Mouse (Mus musculus) cerebellum, adult 18-20 months (tissue): ENCODE results near the gene Col6a5.
"Not testable (repeated sequence)": the region's sequence is repeated elsewhere in the genome, so short reads cannot be mapped to it uniquely, and the experiment has no call there.

Experiments
- DNase-seq, 2 experiments: peaks; one replicate each; pipeline ENCODE4 v3.0.0; 2021

Col6a5 gene

DNA sequence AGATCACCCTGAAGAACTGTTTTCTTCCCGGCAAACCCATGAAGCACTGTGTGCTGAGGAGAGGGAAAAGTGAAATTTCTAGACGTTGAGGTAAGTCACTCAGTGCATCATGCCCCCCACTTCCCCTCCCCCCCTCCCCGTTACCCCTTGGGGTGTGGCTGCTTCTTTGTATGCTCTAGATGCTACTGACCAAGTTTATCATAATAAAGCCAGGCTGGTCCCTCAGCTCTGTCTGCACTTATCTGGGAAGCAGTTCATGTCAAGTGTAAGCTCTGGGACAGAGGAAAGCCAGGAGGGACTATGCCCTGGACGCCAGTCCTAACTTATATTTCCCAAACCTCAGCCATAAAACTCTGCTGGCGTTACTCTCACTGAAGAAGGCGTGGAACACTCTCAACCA is 53.0 kb downstream of the Col6a5 start:
- DNase-seq = no peak

DNA sequence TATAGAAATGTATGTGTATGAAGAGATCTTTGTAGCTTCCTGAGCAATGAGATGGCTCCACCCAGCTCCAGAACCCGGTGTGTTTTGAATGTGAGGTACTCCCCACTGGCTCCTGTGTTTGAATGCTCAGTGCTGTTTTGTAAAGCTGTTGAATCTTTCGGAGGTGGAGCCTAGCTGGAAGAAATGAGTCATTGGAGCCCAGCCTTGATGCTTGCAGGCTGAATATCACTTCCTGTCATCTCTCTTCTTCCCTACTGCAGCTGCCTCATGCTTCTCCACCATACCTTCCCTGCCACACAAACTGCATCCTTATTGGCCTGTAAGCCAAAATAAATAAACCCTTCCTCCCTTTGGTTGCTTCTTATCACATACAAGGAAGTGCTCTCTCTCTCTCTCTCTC is 72.9 kb downstream of the Col6a5 start:
- no peak for DNase-seq

DNA sequence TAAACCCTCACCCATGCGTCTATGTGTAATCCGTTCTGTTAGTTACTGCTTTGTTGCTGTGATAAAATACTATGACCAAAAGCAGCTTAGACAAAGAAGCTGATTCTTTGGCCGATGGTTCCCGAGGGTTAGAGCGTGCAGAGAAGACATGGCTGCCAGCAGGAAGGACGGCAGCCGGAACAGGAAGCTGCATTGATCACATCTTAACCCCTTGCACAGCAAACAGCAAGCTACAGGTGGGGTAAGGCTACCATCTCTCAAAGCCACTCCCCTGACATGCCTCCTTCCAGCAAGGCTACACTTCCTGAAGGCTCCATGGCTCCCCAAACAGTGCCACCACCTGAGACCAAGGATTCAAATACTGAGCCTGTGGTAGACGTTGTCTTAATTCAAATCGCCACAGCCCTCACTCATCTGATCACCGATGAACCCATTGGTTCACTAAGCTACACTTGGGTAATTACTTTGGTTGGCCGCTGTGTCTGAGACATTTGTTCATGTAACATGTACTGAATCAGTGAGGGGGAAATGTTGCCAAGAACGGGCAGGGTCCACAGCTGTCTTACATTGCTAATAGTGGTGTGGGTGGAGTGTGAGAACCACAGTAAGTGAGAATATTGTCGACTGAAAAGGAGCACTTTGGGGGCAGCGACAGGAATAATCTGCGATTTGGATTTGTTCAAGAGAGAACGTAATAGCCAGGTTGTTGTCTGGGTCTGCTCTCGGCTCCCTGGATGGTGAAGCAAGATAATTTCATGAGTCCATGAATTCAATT is 75.6 kb downstream of the Col6a5 start:
- no peak for DNase-seq

DNA sequence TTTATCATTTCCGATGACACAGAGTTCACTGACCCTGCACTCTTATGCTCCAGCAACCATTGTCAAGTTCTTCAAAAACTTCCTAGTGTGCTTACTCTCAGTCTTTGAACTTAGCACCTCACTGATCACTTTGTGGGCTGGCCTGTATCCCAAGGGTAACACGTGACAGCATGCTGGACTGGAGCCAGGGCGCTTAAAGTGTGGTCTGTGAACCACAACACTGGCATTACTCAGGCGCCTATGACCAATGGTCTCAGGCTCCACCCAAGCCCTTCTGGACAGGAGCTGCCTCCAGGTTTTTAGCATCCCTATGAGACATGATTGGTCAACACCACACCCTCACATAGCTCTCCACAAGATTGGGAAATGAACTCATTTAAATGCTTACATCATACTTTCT is 79.7 kb downstream of the Col6a5 start:
- DNase-seq = no peak

DNA sequence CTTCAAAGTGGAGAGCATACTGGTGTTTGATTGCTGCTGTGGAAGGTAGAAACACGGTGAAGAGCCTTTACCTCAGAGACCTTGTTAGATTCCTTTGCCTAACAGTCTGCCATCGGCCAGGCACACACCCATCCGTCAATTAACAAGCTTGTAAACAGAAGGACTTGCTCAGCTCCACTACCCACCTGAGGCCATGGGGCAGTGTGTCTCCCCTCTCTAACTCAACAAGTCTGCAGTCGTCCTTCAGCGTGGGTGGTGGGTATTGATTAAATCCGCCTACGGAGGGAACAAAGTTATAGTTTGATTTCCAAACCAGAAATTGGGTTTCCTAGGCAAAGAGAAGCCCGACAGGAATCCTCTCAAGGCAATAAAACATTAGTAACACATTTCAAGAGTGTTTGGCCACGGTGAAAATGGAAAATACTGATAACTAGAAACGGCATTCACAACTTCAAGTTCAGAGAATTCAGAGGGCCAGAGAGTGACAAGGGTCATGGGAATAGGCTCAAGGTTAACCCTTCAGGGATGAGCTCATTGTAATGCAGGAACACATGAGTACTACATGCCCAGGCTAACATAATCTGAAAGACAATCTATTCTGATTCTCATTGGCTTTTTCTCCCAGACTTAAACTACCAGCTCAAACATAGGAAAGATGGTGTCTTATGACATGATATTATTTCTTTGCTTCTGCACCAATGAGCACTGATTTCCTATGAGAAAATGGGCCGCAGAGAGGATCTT is 81.9 kb downstream of the Col6a5 start:
- DNase-seq = no peak

DNA sequence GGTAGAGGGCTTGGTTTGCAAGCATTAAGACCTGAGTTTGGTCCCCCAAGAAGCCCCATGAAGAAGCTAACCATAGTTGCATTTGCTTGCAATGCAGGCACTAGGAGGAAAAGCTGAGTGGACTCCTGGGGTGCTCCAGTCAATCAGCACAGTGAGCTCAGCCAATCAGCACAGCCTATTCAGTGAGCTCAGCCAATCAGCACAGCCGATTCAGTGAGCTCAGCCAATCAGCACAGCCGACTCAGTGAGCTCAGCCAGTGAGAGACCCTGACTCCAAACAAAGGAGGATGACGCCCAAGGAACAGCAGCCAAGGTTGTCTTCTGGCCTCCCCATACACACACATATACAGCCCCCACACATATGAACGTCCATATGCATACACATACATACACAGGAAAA is 84.3 kb downstream of the Col6a5 start:
- no peak for DNase-seq

DNA sequence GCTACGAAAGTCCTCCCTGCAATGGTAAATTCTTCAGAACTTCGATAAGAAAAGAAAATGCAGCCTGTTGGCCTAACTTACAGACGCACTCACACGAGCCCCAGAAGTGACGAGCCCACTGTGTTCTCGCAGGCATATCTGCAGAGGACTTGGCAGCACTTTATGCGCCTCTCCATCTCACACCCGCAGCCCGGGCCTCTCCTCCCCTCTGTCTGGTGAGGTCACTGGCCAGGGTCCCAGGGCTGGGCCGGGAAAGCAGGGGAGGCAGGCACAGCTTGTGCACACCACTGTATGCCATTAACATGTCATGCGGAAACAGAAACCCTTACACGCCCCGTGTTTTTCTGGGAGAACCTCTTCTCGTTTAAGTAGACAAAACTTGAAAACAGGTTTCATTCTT is 88.8 kb downstream of the Col6a5 start:
- DNase-seq = no peak

DNA sequence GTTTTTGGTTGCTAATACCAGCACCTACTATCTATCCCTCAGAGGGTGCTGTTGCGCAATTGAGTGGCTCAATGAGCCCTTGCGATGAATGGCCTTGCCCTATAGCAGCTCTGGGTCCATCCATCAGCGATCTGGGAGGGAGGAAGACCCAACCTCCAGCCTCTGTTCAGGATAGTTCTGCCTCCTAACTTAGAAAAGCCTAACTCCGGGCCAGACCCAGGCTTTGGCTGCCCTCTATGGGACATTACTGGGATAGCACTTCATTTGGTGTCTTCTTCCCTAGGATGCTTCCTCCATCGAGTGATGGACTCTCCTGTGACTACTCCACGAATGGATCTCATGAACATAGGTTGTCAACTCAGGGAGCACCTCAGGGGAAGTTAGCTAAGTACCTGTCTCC is 102.7 kb downstream of the Col6a5 start:
- peak; percentile 45 to 56 for DNase-seq

DNA sequence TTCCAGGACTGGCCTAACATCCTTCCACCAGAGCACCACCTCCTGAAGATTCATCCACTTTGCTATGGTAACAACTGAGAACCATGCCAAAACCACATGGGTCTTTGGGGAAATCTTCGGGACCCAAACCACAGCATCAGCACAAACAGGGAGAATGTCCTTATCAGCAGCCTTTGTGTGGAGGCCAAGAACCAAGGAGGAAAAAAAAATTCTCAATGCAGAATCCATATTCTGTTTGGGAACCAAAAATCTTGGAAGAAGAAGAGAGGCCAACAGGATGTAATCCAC is 107.7 kb downstream of the Col6a5 start:
- DNase-seq = no peak

DNA sequence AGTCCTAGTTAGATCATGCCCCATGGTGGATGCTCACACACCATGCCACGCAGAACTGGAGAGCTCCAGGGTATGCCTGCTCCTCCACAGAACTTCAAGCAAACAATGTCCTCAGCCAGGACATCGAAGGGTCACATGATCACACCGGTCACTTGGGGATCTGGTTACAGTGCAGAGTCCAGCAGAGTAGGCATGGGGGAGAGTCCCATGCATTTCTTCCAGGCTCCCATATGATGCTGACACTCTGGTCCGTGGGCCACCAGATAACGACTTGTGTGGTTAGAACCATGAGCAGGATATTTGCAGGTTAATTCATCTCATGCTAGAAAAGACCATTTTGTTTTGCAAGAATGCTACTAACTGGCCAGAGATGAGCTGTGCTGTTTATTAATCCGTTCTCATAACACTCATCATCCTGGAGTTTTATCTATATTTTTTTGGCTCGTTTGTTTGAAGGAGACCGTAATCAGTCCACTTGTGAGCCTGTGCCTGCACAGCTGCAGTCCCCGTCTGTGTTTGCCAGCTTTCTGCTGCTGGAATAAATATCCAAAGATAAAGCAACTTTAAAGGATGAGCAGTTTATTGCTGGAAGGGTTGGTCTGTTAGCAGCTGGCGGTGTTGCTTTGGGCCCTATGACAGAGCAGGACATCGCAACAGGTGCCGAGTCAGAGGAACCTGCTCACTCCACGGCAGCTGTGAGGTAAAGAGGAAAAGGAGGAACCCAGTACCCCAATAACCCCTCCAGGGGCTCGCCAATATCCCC is 108.2 kb downstream of the Col6a5 start:
- no peak for DNase-seq

DNA sequence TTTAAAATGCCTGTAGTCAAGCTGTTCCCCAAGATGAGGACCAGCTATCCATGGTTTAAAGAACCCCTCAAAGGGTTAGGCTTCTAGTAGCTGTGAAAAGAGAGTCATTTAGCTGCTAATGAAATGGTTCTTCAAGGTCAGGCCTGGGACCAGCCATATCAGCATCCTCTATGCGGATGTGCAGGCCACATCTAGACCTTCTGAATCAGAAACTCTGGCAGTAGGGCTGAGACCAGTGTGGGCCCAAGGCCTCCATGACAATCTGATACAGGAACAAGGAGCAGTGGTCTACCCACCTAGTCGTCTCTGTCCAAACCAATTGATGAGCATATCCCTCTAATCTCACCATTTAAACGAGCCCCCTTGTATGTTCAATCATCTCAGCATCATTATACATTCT is 109.4 kb downstream of the Col6a5 start:
- no peak for DNase-seq

DNA sequence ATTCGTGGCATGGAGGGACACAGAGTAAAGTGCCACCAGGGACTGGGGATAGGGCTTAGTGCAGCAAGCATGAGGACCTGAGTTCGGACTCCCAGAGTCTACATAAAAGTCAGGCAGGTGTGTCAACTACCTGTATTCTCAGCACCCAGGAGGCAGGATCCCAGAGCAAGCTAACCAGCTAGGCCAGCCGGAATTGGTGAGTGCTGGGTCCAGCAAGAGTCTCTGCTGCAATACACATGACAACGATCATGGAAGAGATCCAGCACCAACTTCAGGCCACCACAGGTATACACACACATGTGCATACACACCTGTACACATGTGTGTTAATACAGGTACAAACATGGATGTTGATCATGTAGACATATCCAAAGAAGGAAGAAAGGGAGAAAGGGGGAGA is 112.0 kb downstream of the Col6a5 start:
- DNase-seq = no peak

DNA sequence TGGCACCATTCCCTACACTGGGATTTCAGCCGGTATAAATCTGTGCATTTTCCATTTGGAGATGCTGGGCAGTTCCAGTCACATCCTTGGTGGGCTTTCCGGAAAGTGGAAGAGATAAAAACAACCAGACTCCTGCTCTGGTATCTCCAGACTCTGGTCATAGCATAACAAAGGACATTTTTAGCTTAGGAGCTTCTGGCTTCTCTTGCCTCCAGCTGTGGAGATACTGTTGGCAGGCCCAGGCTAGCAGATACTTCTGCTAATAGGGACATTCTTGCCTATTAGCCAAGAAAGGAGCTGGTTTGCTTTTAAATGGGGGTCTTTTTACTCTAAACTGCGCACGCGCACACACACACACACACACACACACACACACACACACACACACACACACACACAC is 113.2 kb downstream of the Col6a5 start:
- DNase-seq = no peak

DNA sequence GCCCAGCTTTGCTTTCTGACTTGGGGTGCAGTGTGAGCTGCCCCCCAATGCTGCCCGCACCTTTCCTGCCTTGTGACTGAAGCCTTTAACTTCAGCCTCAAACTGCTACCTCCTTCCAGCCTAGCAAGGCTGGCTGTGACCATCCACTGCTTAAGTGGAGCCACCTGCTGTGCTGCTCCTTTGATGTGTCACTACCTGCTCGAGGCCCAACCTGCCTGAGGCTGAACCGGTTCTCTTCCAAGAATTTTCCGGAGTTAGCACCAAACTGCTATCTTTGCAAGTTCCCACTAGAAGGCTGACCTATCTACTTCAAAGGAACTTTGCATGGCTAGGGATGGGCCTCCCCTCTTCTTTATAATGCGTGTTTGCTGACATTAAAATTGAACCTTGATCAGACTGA is 119.1 kb downstream of the Col6a5 start:
- not testable (repeated sequence) for DNase-seq

DNA sequence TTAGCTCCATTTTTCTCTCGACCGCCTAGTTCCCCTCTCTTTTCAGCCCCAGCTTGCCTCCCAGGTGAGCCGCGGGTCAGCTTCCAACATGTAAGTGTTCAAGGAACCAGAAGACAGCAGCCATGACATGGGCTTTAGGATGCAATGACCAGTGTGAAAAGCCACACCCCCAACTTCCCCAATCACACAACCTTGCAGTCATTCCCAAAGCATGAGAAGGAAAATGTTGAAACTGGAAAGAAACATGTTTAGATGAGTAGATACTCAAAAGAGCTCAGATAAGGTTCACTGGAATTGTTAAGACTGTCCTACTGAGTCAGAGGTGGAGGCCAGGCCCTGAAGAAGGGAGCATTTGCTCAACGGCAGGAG is 121.3 kb downstream of the Col6a5 start:
- DNase-seq = no peak

DNA sequence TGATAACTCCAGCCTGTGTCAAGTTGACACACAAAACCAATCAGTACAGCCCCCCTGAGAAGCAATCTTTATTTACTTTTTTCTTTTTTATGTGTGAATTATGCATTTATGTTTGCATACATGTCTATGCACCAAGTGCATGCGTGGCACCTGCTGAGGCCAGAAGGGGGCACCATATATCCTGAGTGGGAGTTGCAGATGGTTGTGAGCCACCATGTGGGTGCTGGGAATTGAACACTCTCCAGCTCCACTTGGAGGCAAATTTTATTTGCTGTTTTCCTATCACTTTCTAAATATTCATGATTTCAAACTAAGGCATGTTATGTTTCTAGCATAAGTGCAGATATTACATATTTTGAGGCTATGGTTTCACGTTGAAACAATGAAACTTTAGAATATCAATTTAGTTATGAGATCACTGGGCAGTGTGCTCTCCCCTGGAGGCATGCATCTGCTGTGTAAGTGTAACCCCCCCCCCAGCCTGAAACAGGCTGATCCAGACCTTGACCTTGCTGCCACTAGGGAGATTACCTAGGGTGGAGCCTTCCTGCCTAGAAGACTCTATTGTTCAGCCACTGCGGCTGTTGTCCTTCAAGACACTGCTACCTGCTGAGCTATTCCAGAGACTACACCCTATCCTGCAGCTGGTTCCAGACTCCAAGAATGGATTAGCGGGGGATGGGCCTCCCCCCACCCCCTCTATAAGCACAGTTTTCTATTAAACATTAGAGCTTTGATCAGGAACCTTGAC is 121.9 kb downstream of the Col6a5 start:
- no peak for DNase-seq

DNA sequence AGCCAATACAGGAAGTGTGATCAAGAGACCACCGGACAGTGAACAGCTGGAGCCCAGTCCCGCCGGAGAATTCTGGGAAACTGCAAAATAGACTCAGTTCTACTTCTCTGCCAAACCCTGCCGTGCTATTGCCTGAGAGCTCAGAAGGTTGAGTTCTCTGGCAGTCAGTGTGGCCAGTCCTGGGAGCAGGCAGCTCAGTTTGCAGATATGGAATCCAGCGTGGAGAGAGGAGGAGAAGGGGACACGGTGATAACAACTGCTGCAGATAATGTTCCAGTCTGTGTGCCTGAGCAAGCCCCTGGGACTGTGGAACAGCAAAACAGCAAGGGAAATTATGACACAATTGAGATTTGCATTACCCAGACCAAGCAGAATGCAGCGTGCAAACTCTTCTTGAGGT is 124.9 kb downstream of the Col6a5 start:
- no peak for DNase-seq

DNA sequence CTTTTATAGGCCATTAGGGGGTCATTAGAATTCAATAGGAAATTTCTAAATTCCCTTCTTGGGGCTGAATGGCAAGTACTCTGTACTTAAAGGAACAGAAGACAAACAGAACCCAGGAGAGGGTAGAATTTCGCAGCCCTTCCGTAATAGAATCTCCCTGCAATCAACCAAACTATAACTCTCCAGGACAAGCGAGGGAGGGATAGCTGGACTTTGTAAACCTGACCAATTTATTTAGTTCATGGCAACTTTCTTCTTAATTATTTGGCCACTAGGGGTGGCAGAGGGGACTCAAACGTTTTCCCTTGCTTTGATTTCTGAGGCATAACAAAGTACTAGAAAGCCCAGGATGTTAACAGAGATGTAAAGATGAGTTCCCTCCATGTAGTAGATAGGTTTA is 125.6 kb downstream of the Col6a5 start:
- no peak for DNase-seq

DNA sequence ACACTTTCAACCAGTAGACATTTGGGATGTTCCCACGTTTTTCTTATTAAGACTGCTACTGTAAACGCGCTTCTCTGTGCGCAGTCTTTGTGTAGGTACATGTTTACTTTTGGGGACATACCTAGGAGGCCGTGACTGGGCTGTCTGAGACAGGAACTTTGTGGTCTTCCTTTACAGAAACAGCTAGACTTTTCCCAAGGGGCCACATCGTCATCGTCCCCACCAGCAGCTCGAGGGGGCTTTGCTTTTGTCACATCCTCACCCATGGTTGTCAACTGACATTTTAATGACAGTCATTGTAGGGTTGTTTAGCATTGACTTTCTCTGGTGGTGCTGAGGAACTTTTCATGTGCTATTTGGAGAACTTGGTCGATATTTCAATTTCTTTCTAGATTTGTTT is 129.2 kb downstream of the Col6a5 start:
- no peak for DNase-seq

DNA sequence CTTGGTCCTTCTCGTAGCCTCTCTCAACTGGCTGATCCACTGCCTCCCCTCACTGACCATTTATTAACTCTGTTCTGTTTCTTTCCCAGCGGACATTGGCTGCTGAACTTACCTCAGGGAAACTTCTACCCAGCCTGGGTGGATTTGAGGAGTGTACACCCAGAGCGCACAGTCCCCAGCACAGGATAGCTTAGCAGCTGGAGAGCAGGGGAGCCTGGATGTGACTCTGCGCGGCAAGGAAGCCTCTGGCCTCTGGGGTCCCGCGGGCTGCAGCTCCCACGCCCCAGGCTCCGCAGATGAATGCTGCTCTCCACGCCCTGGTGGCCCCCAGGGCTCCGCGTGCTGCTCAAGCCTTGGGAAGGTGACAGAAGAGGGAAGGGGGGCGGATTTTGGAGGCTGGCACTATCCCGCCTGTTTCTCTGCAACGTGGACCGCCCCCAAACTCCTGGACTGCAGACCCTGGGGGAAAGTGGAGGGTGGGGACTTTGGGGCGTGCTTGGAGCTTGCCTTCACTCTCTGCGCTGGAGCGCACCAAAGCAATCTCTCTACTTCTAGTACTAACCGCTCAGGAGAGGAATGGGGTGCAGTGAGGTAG is 132.6 kb downstream of the Col6a5 start, which contains the start of gene Col6a6:
Col6a6 (minus strand) TSS at position 370 of the 595 bp plus-strand sequence.
- DNase-seq = no peak

DNA sequence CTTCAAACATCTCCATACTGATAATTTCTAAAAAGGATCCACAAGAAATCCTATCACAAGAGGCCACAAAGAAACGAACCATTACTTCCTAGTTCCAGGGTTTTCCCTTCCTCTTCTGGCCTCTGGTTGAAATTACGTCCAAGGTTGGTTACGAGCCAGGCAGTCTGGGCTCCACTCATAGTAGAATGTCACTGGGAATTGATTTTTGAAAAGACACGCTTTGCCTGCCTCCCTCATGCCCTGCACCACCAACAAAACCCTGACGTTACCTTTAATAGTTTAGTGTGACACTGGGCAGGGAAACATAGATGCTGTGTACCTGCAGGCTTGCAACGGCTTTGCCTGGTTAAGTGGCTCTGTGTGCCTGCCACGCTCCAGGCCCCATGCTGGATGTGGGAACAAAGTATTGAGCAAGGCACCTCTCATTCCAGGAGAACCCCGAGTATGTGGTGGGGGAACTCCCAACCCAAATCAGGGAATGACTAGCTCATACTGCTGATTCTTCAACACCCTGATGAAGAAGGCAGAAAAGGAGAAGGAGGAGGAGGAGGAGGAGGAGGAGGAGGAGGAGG is 133.3 kb downstream of the Col6a5 start:
- no peak for DNase-seq

DNA sequence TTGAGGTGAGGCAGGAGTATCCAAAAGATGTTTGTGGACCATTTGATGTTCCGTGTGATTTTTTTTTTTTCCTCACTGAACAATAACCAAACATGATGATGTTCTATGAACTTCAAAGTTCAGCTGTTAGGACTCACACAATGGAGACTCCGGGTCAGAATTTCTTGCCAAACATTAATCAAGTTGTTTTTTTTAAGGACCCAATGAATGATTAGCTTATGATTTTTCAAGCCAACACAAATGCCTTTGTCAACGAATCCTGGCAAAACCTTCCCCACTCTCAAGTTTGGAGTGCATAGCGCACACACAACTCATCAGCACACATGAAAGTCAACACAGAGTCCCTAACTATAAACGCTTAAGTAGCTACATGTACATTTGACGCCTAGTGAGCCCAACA is 139.7 kb downstream of the Col6a5 start:
- no peak for DNase-seq
